Mouse (Mus musculus) myocyte (in vitro differentiated cells): Measurements from ENCODE around the gene Gm10645.

Experiments used
- CEBPB ChIP-seq: IDR thresholded peaks from 2 replicates; pipeline ENCODE4 v1.6.1; 2011; ENCODE audit warnings: mild to moderate bottlenecking, moderate library complexity; ENCODE audit not compliant: poor library complexity, insufficient read depth, severe bottlenecking
- E2F4 ChIP-seq: IDR thresholded peaks from one replicate; pipeline ENCODE4 v1.6.1; 2011; ENCODE audit warnings: mild to moderate bottlenecking, control low read depth, moderate library complexity; ENCODE audit not compliant: insufficient read depth
- MAX ChIP-seq: IDR thresholded peaks from one replicate; pipeline ENCODE4 v1.6.1; 2011; ENCODE audit warnings: low read depth, mild to moderate bottlenecking, control low read depth
- MYOD1 ChIP-seq, 3 experiments: IDR thresholded peaks; one replicate each; pipeline ENCODE4 v1.6.1; 2011; ENCODE audit warnings: control low read depth in 2 of 3, low read depth in 2 of 3, mild to moderate bottlenecking in 2 of 3, moderate library complexity in 1 of 3; ENCODE audit not compliant: insufficient read length in 2 of 3, control insufficient read depth in 1 of 3
- MYOG ChIP-seq, 3 experiments: IDR thresholded peaks; one replicate each; pipeline ENCODE4 v1.6.1; 2011; ENCODE audit warnings: control low read depth in 2 of 3, low read depth in 2 of 3, mild to moderate bottlenecking in 2 of 3; ENCODE audit not compliant: insufficient read length in 2 of 3, control insufficient read depth in 1 of 3, insufficient read depth in 1 of 3
- POLR2A ChIP-seq: IDR thresholded peaks from one replicate; pipeline ENCODE4 v1.6.1; 2011; ENCODE audit warnings: low read depth, mild to moderate bottlenecking, control low read depth, moderate library complexity; ENCODE audit not compliant: insufficient read length
- POLR2AphosphoS2 ChIP-seq: IDR thresholded peaks from one replicate; pipeline ENCODE4 v1.6.1; 2011; ENCODE audit warnings: low read depth, control low read depth; ENCODE audit not compliant: insufficient read length
- REST ChIP-seq: IDR thresholded peaks from one replicate; pipeline ENCODE4 v1.6.1; 2011; ENCODE audit warnings: mild to moderate bottlenecking, control low read depth, moderate library complexity; ENCODE audit not compliant: insufficient read depth, insufficient read length
- SRF ChIP-seq: IDR thresholded peaks from one replicate; pipeline ENCODE4 v1.6.1; 2011; ENCODE audit warnings: low read depth; ENCODE audit not compliant: control insufficient read depth, insufficient read length
- TCF12 ChIP-seq: IDR thresholded peaks from one replicate; pipeline ENCODE4 v1.6.1; 2011; ENCODE audit warnings: mild to moderate bottlenecking, control low read depth; ENCODE audit not compliant: poor library complexity, insufficient read depth, severe bottlenecking
- TCF3 ChIP-seq: IDR thresholded peaks from one replicate; pipeline ENCODE4 v1.6.1; 2011; ENCODE audit warnings: low read depth, control low read depth; ENCODE audit not compliant: insufficient read length
- USF1 ChIP-seq: IDR thresholded peaks from one replicate; pipeline ENCODE4 v1.6.1; 2011; ENCODE audit warnings: low read depth, mild to moderate bottlenecking, control low read depth, moderate library complexity

GRCm38 (mm10) chr8:83160613-83161012, 5.4 kb downstream of the Gm10645 start:
- TF ChIP-seq POLR2A = no peak
- no peak for TF ChIP-seq E2F4
- TF ChIP-seq USF1 = no peak
- TF ChIP-seq POLR2AphosphoS2 = no peak
- TF ChIP-seq MYOG (IDR thresholded peaks at IDR 0.05; ENCODE audit: control insufficient read depth in 1 of 3, insufficient read depth in 1 of 3, insufficient read length in 2 of 3, low read depth in 2 of 3) = no peak
- TF ChIP-seq MYOD1 (IDR thresholded peaks at IDR 0.05; ENCODE audit: control insufficient read depth in 1 of 3, insufficient read length in 2 of 3, low read depth in 2 of 3) = no peak
- no peak for TF ChIP-seq TCF3
- no peak for TF ChIP-seq MAX
- no peak for TF ChIP-seq CEBPB
- TF ChIP-seq REST = no peak
- TF ChIP-seq TCF12 = no peak
- no peak for TF ChIP-seq SRF
